Mouse (Mus musculus): ENCODE results near the gene Mtus2. TPM values are rescaled to one million over a fixed set of nuclear protein-coding genes. Genes with fewer than 3 reads are reported as not detected.

Gene Mtus2
- polyA plus RNA-seq, 1 experiment, result 33.3 TPM

DNA sequence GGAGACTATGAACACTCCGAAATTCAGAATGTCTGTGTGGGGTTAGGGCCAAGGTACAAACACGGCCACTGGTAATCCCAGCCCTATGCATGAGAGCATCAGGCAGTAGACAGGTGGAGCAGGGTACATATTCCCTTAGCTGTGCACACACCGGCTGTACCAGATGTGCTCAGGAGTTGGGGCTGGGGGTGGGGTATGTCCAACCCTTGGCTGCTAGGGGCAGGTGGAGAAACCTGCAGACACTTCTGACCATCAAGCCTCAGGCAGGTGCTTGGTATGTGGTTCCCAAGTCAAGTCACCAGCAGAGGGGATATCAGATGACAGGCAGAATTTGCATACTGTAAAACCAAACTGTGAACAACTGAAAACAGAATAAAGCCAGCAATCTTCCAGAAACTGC lies 371.9 kb downstream of the Mtus2 start:
- Histone ChIP-seq H3K4me3 (replicated peaks; ENCODE audit: insufficient read depth, low read depth, low read length) (no peak overlapping the region), H3K4me1 (ENCODE audit: control insufficient read depth, insufficient read depth, low read length) (no peaks in the 10 kb centered on the region), H3K27me3 (ENCODE audit: control insufficient read depth, insufficient read depth, low read length) (no peaks in the 10 kb centered on the region), H3K27ac (ENCODE audit: insufficient read depth, low read length) (no peak overlapping the region)
- 89% methylated on average over 3 of the region's 3 CpGs for WGBS
- TF ChIP-seq POLR2A (IDR thresholded peaks at IDR 0.05; ENCODE audit: borderline replicate concordance, insufficient read depth, low read length) (no peak), CTCF (IDR thresholded peaks at IDR 0.05; ENCODE audit: borderline replicate concordance, insufficient read depth, low read depth, low read length) (no peak)
- no peak for DNase-seq

DNA sequence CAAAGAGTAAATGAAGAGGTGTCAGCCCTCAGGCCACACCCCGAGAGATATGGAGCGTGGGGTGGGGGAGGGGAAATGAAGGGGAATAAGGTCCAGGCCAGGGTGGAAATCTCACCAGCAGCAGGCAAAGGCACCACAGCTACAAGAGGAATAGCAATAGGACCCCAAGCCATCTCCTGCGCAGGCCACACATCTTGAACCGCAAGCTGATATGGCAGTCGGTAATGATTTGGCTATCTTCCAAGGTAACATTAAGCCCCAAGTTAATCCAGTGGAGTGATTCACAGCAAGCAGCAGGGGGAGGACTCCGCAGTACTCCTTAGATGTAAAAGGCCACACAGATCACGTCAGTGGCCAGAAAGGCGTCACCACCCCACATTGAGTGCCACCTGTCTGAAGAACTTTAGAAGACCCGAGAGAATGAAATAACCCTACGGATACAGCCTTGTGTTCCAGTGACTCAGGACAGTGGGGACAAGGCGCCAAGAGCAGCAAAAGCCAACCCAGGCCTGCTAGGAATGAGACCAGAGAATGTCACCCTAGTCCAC lies 374.2 kb downstream of the Mtus2 start:
- Histone ChIP-seq H3K4me3 (replicated peaks; ENCODE audit: insufficient read depth, low read depth, low read length) (no peak overlapping the region), H3K4me1 (ENCODE audit: control insufficient read depth, insufficient read depth, low read length) (no peaks in the 10 kb centered on the region), H3K27ac (ENCODE audit: insufficient read depth, low read length) (no peak overlapping the region), H3K27me3 (ENCODE audit: control insufficient read depth, insufficient read depth, low read length) (no peaks in the 10 kb centered on the region)
- no peak for TF ChIP-seq CTCF (IDR thresholded peaks at IDR 0.05; ENCODE audit: borderline replicate concordance, insufficient read depth, low read depth, low read length)
- no peak for TF ChIP-seq POLR2A (IDR thresholded peaks at IDR 0.05; ENCODE audit: borderline replicate concordance, insufficient read depth, low read length)
- DNase-seq, result peak in 1 of 2 experiments; percentile 21
- WGBS, result 45% methylated on average over 11 of the region's 11 CpGs

DNA sequence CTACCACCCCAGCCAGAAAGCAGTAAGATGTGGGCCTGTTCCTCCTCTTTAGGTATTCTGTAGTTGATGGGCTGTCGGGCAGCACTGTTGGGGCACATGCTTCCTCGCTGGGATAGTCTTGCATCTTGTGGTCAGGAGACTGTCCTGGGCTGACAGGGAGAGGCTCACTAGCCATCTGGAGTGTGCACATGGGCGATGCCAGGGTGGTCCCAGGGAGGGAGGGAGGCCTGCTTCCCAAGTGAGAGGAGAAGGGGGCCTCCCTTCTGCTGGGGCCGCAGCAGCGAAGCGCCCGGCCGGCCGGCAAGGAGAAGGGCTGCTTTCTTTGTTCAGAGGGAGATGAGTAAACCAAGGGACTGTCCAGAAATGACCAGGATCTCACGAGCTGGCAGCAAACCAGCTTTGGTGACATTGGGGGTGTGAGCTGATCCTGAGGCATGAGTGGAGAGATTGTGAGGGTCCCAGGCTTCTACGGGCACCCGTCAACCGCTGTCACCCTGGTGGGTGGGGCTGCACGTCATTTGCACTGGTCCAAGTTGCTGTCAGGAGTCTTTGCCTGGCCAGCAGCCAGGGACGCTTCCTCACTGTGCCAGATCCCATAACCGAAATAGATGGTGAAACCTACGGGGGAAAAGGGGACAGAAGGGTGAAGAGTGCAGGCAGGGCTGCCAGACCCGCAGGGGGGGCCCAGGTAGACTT lies 375.0 kb downstream of the Mtus2 start:
- Histone ChIP-seq H3K27ac (ENCODE audit: insufficient read depth, low read length) (no peak overlapping the region), H3K27me3 (ENCODE audit: control insufficient read depth, insufficient read depth, low read length) (no peaks in the 10 kb centered on the region), H3K4me1 (ENCODE audit: control insufficient read depth, insufficient read depth, low read length) (no peaks in the 10 kb centered on the region), H3K4me3 (replicated peaks; ENCODE audit: insufficient read depth, low read depth, low read length) (no peak overlapping the region)
- no peak for DNase-seq
- WGBS, result 51% methylated on average over 18 of the region's 18 CpGs
- TF ChIP-seq POLR2A (IDR thresholded peaks at IDR 0.05; ENCODE audit: borderline replicate concordance, insufficient read depth, low read length) (no peak), CTCF (IDR thresholded peaks at IDR 0.05; ENCODE audit: borderline replicate concordance, insufficient read depth, low read depth, low read length) (no peak)

DNA sequence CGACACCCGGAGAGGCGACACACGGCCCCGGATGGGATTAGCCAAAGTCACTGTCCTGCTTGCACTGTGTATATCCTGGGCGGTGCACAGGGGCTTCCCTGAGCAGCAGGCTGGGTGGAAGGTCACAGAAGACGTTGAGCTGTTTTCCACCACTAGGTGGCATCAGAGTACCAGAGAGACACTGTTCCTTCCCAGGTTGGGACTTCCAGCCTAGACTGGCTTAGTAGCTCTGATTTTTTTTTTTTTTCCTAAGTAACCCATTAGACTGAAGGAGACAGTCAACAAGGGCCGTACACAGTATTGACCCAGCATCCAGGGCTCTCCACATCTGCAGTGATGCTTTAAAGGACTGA lies 375.5 kb downstream of the Mtus2 start:
- no peaks in the 10 kb centered on the region for H3K4me1 ChIP-seq (ENCODE audit: control insufficient read depth, insufficient read depth, low read length)
- no peak overlapping the region for H3K27ac ChIP-seq (ENCODE audit: insufficient read depth, low read length)
- DNase-seq, result peak; percentile 72 to 77
- no peak for TF ChIP-seq POLR2A (IDR thresholded peaks at IDR 0.05; ENCODE audit: borderline replicate concordance, insufficient read depth, low read length)
- TF ChIP-seq CTCF (IDR thresholded peaks at IDR 0.05; ENCODE audit: borderline replicate concordance, insufficient read depth, low read depth, low read length), result peak; percentile 95
- 2% methylated on average over 8 of the region's 8 CpGs for WGBS
- H3K4me3 ChIP-seq (replicated peaks; ENCODE audit: insufficient read depth, low read depth, low read length), result no peak overlapping the region
- no peaks in the 10 kb centered on the region for H3K27me3 ChIP-seq (ENCODE audit: control insufficient read depth, insufficient read depth, low read length)

DNA sequence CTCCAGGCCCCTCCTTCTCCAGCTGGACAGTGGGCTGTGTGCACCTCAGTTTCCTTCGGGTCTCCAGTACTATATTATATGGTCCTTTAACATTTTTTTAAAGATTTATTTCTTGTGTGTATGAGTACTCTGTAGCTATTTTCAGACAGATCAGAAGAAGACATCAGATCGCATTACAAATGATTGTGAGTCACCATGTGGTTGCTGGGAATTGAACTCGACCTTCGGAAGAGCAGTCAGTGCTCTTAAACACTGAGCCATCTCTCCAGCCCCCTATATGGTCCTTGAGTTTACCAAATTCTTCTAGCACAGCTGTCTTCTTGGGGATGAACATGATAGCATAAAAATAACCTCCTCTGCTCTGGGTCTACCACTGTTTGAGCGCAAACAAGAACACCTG lies 382.0 kb downstream of the Mtus2 start:
- TF ChIP-seq POLR2A (IDR thresholded peaks at IDR 0.05; ENCODE audit: borderline replicate concordance, insufficient read depth, low read length) (no peak), CTCF (IDR thresholded peaks at IDR 0.05; ENCODE audit: borderline replicate concordance, insufficient read depth, low read depth, low read length) (no peak)
- WGBS, result 84% methylated on average over 5 of the region's 5 CpGs
- no peaks in the 10 kb centered on the region for H3K4me1 ChIP-seq (ENCODE audit: control insufficient read depth, insufficient read depth, low read length)
- DNase-seq, result no peak
- H3K27me3 ChIP-seq (ENCODE audit: control insufficient read depth, insufficient read depth, low read length), result no peaks in the 10 kb centered on the region
- no peak overlapping the region for H3K27ac ChIP-seq (ENCODE audit: insufficient read depth, low read length)
- no peak overlapping the region for H3K4me3 ChIP-seq (replicated peaks; ENCODE audit: insufficient read depth, low read depth, low read length)

DNA sequence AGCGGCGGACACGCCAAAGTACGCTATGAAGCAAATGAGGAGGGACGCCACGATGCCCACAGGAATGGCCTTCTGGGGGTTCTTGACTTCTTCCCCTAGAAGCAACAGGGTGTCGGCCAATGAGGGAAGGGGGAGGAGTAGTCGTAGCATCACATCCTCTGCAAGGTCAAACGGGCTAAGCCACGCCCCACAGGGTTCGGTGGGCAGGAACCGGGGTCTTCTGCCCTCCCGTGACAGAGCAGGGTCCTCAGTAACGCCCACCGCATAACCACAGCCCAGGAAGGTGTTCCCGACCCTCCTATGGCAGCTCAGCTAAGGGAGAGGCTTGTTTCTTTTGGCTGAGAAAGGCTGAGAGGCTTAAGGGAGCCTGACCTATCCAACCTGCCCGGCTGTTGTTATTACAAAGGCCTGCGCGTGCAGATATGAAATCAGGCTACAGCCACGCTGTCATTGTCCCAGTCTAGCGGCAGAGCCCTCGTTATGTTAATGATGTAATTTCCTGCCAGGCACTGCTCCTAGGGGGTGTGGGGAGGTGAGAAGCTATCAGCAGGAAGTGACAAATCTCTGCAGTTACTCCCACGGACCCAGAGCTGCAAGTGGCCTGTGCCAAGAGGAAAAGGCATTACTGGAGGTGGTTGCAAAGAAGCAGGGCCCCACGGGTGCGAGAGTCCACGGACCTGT lies 385.1 kb downstream of the Mtus2 start:
- Histone ChIP-seq H3K4me3 (replicated peaks; ENCODE audit: insufficient read depth, low read depth, low read length) (no peak overlapping the region), H3K27me3 (ENCODE audit: control insufficient read depth, insufficient read depth, low read length) (no peaks in the 10 kb centered on the region), H3K27ac (ENCODE audit: insufficient read depth, low read length) (no peak overlapping the region), H3K4me1 (ENCODE audit: control insufficient read depth, insufficient read depth, low read length) (no peaks in the 10 kb centered on the region)
- TF ChIP-seq POLR2A (IDR thresholded peaks at IDR 0.05; ENCODE audit: borderline replicate concordance, insufficient read depth, low read length) (no peak), CTCF (IDR thresholded peaks at IDR 0.05; ENCODE audit: borderline replicate concordance, insufficient read depth, low read depth, low read length) (no peak)
- WGBS, result 60% methylated on average over 26 of the region's 26 CpGs
- DNase-seq, result no peak

DNA sequence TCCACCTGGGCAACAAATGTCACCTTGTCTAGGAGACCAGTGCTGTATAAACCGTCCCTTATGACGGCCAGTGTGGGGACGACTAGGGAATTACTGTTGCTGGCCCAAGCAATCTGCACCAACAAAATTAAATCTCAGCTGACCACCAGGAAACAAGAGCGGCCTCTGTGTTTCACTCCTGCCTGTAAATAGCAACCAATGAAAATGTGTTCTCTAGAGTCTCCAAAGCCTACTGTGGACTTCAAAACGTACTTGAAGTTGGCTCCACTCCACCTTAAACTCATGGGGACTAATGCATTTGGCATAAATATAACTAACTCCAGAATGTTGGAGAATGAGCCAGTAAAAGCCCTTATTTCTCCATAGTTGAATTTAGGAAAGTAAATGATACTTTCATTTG lies 387.3 kb downstream of the Mtus2 start:
- Histone ChIP-seq H3K27ac (ENCODE audit: insufficient read depth, low read length) (no peak overlapping the region), H3K4me1 (ENCODE audit: control insufficient read depth, insufficient read depth, low read length) (no peaks in the 10 kb centered on the region), H3K4me3 (replicated peaks; ENCODE audit: insufficient read depth, low read depth, low read length) (no peak overlapping the region), H3K27me3 (ENCODE audit: control insufficient read depth, insufficient read depth, low read length) (no peaks in the 10 kb centered on the region)
- WGBS, result 70% methylated on average over 5 of the region's 5 CpGs
- TF ChIP-seq CTCF (IDR thresholded peaks at IDR 0.05; ENCODE audit: borderline replicate concordance, insufficient read depth, low read depth, low read length) (no peak), POLR2A (IDR thresholded peaks at IDR 0.05; ENCODE audit: borderline replicate concordance, insufficient read depth, low read length) (no peak)
- DNase-seq, result no peak

DNA sequence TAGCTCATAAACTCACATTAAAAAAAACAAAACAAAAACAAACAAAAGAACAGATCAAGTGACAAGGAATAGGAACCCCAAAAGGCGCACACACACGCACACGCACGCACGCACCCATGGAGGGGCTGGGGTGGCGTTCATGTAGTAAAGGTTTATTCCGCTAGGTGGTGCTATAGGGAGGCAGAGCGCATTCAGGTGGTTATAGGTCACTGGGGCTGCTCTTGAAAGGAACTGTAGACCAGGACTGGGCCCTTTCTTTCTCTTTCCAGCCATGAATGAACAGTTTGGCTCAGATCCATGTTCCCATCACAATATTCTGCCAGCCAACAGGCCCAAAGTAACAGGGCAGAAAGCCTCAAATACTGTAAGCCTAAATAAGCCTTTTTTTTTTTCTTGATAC lies 389.4 kb downstream of the Mtus2 start:
- 94% methylated on average over 8 of the region's 8 CpGs for WGBS
- peak; percentile 18; the same call in 1 of the 2 replicates for TF ChIP-seq CTCF (IDR thresholded peaks at IDR 0.05; ENCODE audit: borderline replicate concordance, insufficient read depth, low read depth, low read length)
- TF ChIP-seq POLR2A (IDR thresholded peaks at IDR 0.05; ENCODE audit: borderline replicate concordance, insufficient read depth, low read length), result no peak
- Histone ChIP-seq H3K4me3 (replicated peaks; ENCODE audit: insufficient read depth, low read depth, low read length) (no peak overlapping the region), H3K27me3 (ENCODE audit: control insufficient read depth, insufficient read depth, low read length) (no peaks in the 10 kb centered on the region), H3K27ac (ENCODE audit: insufficient read depth, low read length) (no peak overlapping the region), H3K4me1 (ENCODE audit: control insufficient read depth, insufficient read depth, low read length) (no peaks in the 10 kb centered on the region)
- DNase-seq, result no peak
